Comparison of ENCODE assay signal across 24 mouse cellular contexts in genomic region chr9:95167806-95168205, GRCm38 (mm10).
"Had no signal": no experiment of that assay in that cellular context is flagged by ENCODE, and none has a peak within 500 bp of the region (broad histone marks: within the 10 kb centered on the region; RNA-seq: fewer than 3 reads in every experiment).

No protein-coding gene starts in this region.

- H3K9me3 ChIP-seq: heart, embryonic 10.5 days; heart, embryonic 12.5 days; heart, embryonic 13.5 days; heart, embryonic 15.5 days; hindbrain, embryonic 10.5 days; hindbrain, embryonic 12.5 days; hindbrain, embryonic 13.5 days; hindbrain, embryonic 15.5 days; intestine, embryonic 15.5 days; kidney, embryonic 15.5 days had no signal

- DNase-seq: heart, postnatal 10 days; heart, postnatal 36 days; heart, postnatal 4 days; kidney, adult 18-20 months; kidney, adult 8-10 months; kidney, postnatal 4 days had no signal

- H3K27me3 ChIP-seq: heart, embryonic 12.5 days; heart, embryonic 13.5 days; heart, embryonic 15.5 days; hindbrain, embryonic 12.5 days; hindbrain, embryonic 13.5 days; hindbrain, embryonic 15.5 days; intestine, embryonic 15.5 days; kidney, embryonic 15.5 days had no signal

- H3K4me2 ChIP-seq: heart, embryonic 11.5 days; heart, embryonic 12.5 days; heart, embryonic 13.5 days; heart, embryonic 15.5 days; hindbrain, embryonic 12.5 days; hindbrain, embryonic 13.5 days; hindbrain, embryonic 14.5 days; hindbrain, embryonic 15.5 days; intestine, embryonic 15.5 days; kidney, embryonic 15.5 days had no signal

- H3K4me3 ChIP-seq: heart, embryonic 10.5 days; heart, embryonic 12.5 days; heart, embryonic 13.5 days; heart, embryonic 15.5 days; hindbrain, embryonic 10.5 days; hindbrain, embryonic 12.5 days; hindbrain, embryonic 13.5 days; hindbrain, embryonic 15.5 days; intestine, embryonic 15.5 days; kidney, embryonic 15.5 days; left cerebral cortex, adult 2 months had no signal

- H3K9ac ChIP-seq: heart, embryonic 12.5 days; heart, embryonic 13.5 days; heart, embryonic 15.5 days; hindbrain, embryonic 12.5 days; hindbrain, embryonic 13.5 days; hindbrain, embryonic 14.5 days; hindbrain, embryonic 15.5 days; intestine, embryonic 15.5 days; kidney, embryonic 15.5 days had no signal

- ATAC-seq: inflammation-experienced regulatory T-cells, adult 6 months; intestine, embryonic 15.5 days; intestine, embryonic 16.5 days; intestine, postnatal 0 days had no signal

- H3K27ac ChIP-seq: heart, embryonic 10.5 days; heart, embryonic 13.5 days; heart, embryonic 15.5 days; hindbrain, embryonic 10.5 days; hindbrain, embryonic 12.5 days; hindbrain, embryonic 13.5 days; hindbrain, embryonic 14.5 days; hindbrain, embryonic 15.5 days; hindbrain, postnatal 0 days; intestine, embryonic 15.5 days; kidney, embryonic 15.5 days; kidney, postnatal 0 days; left cerebral cortex, adult 2 months had no signal

- H3K4me1 ChIP-seq: heart, embryonic 12.5 days; heart, embryonic 13.5 days; heart, embryonic 15.5 days; hindbrain, embryonic 10.5 days; hindbrain, embryonic 12.5 days; hindbrain, embryonic 13.5 days; hindbrain, embryonic 15.5 days; intestine, embryonic 15.5 days had no signal

- H3K36me3 ChIP-seq: heart, embryonic 10.5 days; heart, embryonic 12.5 days; heart, embryonic 13.5 days; heart, embryonic 15.5 days; hindbrain, embryonic 10.5 days; hindbrain, embryonic 12.5 days; hindbrain, embryonic 13.5 days; hindbrain, embryonic 15.5 days; intestine, embryonic 15.5 days; kidney, embryonic 15.5 days had no signal
